Mouse (Mus musculus) adrenal gland, adult 18-20 months (tissue): Measurements from ENCODE around the gene Cox6a2. TPM values are rescaled to one million over a fixed set of nuclear protein-coding genes. Genes with fewer than 3 reads are reported as not detected.

Experiments used
- DNase-seq, 2 experiments: peaks; one replicate each; pipeline ENCODE4 v3.0.0; 2021 to 2022; ENCODE audit warnings: low spot score in 2 of 2
- long read RNA-seq, 2 experiments: library from polyadenylated mRNA; stranded (forward); transcript quantifications; one replicate each; pipeline ENCODE4 v2.0.0; 2021
- total RNA-seq, 2 experiments: library from RNA; stranded (reverse); gene quantifications; 1 replicate in 1 of 2; 2 replicates in 1 of 2; pipeline ENCODE4 v1.2.3; 2021

Gene Cox6a2
- 1 to 10 TPM; 3.3 to 6.3 TPM for total RNA-seq
- long read RNA-seq, experiment 1, result 0 reads
- long read RNA-seq, experiment 2, transcript Cox6a2-201 (3 exons, 680 nt), result major isoform, 12 of 20 reads
- long read RNA-seq, experiment 2, partial matches to known transcripts, result 8 of 20 reads
- long read RNA-seq, experiment 2, other reads (novel, unspliced or antisense), result 0 of 20 reads

- DNase-seq, result no peak
These were observed at the start of gene Cox6a2 for GRCm38 (mm10) chr7:128206152-128206551. Gene Cox6a2 (minus strand): TSS chr7:128206387.

- no peak for DNase-seq
These were observed 49.6 kb upstream of the Cox6a2 start for GRCm38 (mm10) chr7:128255757-128256156.

- DNase-seq, result no peak
These were observed 48.8 kb upstream of the Cox6a2 start for GRCm38 (mm10) chr7:128254978-128255377.

- no peak for DNase-seq
These were observed 46.4 kb upstream of the Cox6a2 start for GRCm38 (mm10) chr7:128252609-128253008.

GRCm38 (mm10) chr7:128251946-128252345, 45.8 kb upstream of the Cox6a2 start:
- DNase-seq, result no peak

GRCm38 (mm10) chr7:128249998-128250397, 43.8 kb upstream of the Cox6a2 start:
- no peak for DNase-seq

GRCm38 (mm10) chr7:128248081-128249042, 42.2 kb upstream of the Cox6a2 start:
- no peak for DNase-seq

- DNase-seq, result peak; percentile 74 to 83
These were observed 41.3 kb upstream of the Cox6a2 start for GRCm38 (mm10) chr7:128247443-128247842.

GRCm38 (mm10) chr7:128246496-128247391, 40.6 kb upstream of the Cox6a2 start, which contains the start of gene Tgfb1i1:
Gene Tgfb1i1 (plus strand): TSS chr7:128246812.
- DNase-seq, result peak; percentile 39 to 45

GRCm38 (mm10) chr7:128245547-128245946, 39.4 kb upstream of the Cox6a2 start:
- DNase-seq, result no peak

- no peak for DNase-seq
These were observed 38.3 kb upstream of the Cox6a2 start for GRCm38 (mm10) chr7:128244410-128245025.

GRCm38 (mm10) chr7:128243921-128244320, 37.7 kb upstream of the Cox6a2 start:
- no peak for DNase-seq

- DNase-seq, result no peak
These were observed 36.1 kb upstream of the Cox6a2 start for GRCm38 (mm10) chr7:128242331-128242730.

- no peak for DNase-seq
These were observed 34.1 kb upstream of the Cox6a2 start for GRCm38 (mm10) chr7:128240131-128240784.

- no peak for DNase-seq
These were observed 32.8 kb upstream of the Cox6a2 start for GRCm38 (mm10) chr7:128238991-128239390.

GRCm38 (mm10) chr7:128237927-128238778, 32.0 kb upstream of the Cox6a2 start, which contains the start of gene 9130023H24Rik:
Gene 9130023H24Rik (minus strand): TSS chr7:128238031.
- peak; percentile 99 to 100 for DNase-seq

GRCm38 (mm10) chr7:128237593-128237926, 31.4 kb upstream of the Cox6a2 start:
- DNase-seq, result no peak

GRCm38 (mm10) chr7:128236856-128237592, 30.8 kb upstream of the Cox6a2 start, which contains the start of gene Armc5:
Gene Armc5 (plus strand): TSS chr7:128237342.
- peak; percentile 85 to 89 for DNase-seq
